Mouse (Mus musculus) urinary bladder, postnatal 10 days (tissue): ENCODE measurements around the gene Med23.

Source experiments
- DNase-seq: peaks from one replicate; pipeline ENCODE4 v3.0.0; 2022; ENCODE audit warnings: low spot score

The Med23 gene

GRCm38 (mm10) chr10:24961889-24962288, 92.1 kb downstream of the Med23 start:
- DNase-seq, result no peak
